Mouse (Mus musculus) neural tube, embryonic 10.5 days (tissue): ENCODE data around the gene Arhgef28.
A peak's percentile ranks its signal among the peaks of the same experiment; 100 is the strongest.

ENCODE experiments used
- DNase-seq: peaks from one replicate; pipeline ENCODE4 v3.0.0-alpha.2; 2017; ENCODE audit warnings: low spot score; ENCODE audit errors: extremely low spot score

The Arhgef28 gene

GRCm38 (mm10) chr13:97966077-97966476 lies 240.2 kb downstream of the Arhgef28 start:
- no peak for DNase-seq

GRCm38 (mm10) chr13:97964892-97965424 lies 241.3 kb downstream of the Arhgef28 start:
- DNase-seq: no peak

- no peak for DNase-seq
These were observed 246.1 kb downstream of the Arhgef28 start for GRCm38 (mm10) chr13:97960142-97960541.

GRCm38 (mm10) chr13:97959394-97959888 lies 246.8 kb downstream of the Arhgef28 start:
- no peak for DNase-seq

GRCm38 (mm10) chr13:97955759-97956158 lies 250.5 kb downstream of the Arhgef28 start:
- DNase-seq: no peak

- DNase-seq: no peak
These were observed 251.2 kb downstream of the Arhgef28 start for GRCm38 (mm10) chr13:97954956-97955496.

GRCm38 (mm10) chr13:97954051-97954450 lies 252.2 kb downstream of the Arhgef28 start:
- DNase-seq: no peak

- DNase-seq: no peak
These were observed 252.7 kb downstream of the Arhgef28 start for GRCm38 (mm10) chr13:97953526-97953925.

- DNase-seq: no peak
These were observed 257.4 kb downstream of the Arhgef28 start for GRCm38 (mm10) chr13:97948856-97949255.

- DNase-seq: no peak
These were observed 258.6 kb downstream of the Arhgef28 start for GRCm38 (mm10) chr13:97947598-97947997.

- no peak for DNase-seq
These were observed 259.8 kb downstream of the Arhgef28 start for GRCm38 (mm10) chr13:97946422-97946821.

- no peak for DNase-seq
These were observed 264.1 kb downstream of the Arhgef28 start for GRCm38 (mm10) chr13:97941909-97942680.

- DNase-seq: no peak
These were observed 265.1 kb downstream of the Arhgef28 start for GRCm38 (mm10) chr13:97941099-97941498.

- no peak for DNase-seq
These were observed 266.6 kb downstream of the Arhgef28 start for GRCm38 (mm10) chr13:97939433-97940160.

GRCm38 (mm10) chr13:97938596-97939297 lies 267.5 kb downstream of the Arhgef28 start:
- DNase-seq: peak; percentile 98

- peak; percentile 63 for DNase-seq
These were observed 268.3 kb downstream of the Arhgef28 start for GRCm38 (mm10) chr13:97937919-97938318.

GRCm38 (mm10) chr13:97928135-97928497 lies 278.1 kb downstream of the Arhgef28 start:
- DNase-seq: peak; percentile 24

- DNase-seq: peak; percentile 26
These were observed 278.7 kb downstream of the Arhgef28 start for GRCm38 (mm10) chr13:97927376-97928134.

- no peak for DNase-seq
These were observed 279.9 kb downstream of the Arhgef28 start for GRCm38 (mm10) chr13:97926371-97926770.

GRCm38 (mm10) chr13:97923009-97923408 lies 283.2 kb downstream of the Arhgef28 start:
- no peak for DNase-seq

GRCm38 (mm10) chr13:97919590-97919989 lies 286.6 kb downstream of the Arhgef28 start:
- no peak for DNase-seq
